Mouse (Mus musculus): ENCODE measurements at regions not wholly inside any gene's neighbourhood (a gene's known extent, or its start where the extent isn't known, plus 50 kb on each side); places are given as distances from the start of the nearest gene placed in this dataset.
"Not testable (repeated sequence)": the region's sequence is repeated elsewhere in the genome, so short reads cannot be mapped to it uniquely, and the experiment has no call there.

DNA sequence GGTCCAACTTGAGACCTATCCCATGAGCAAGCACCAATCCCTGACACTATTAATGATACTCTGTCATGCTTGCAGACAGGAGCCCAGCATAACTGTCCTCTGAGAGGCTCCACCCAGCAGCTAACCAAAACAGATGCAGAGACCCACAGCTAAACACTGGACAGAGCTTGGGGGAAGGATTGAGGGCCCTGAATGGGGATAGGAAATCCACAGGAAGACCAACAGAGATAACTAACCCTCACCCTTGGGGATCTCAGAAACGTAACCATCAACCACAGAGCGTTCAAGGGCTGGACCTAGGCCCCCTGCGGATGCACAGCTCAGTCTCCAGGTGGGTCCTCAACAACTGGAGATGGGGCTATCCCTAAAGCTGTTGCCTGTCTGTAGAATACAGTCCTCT is 93.7 kb downstream of the Cd24a start:
- in situ Hi-C loops (cut with MboI, MseI): no loop called here

DNA sequence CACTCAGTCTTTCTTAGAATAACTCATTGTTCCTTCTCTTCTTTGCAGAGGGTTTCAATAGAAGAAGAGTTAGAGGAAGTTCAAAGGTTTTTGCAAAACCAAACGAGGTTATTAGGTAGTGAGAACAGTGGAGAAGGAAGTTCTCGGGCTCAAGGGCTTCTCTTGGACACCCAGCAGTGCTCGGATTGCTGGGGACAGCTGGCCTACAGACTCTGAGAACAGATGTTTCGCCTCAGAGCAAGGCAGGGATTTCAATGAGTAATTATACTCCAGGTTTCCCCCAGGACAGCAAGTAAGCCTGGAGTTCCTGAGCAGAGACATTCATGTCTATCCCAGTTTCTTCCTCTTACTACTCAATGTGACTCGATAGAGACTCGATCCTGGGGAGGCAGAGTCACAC is 94.4 kb downstream of the Cd24a start:
- in situ Hi-C loops (cut with MboI, MseI): no loop called here

DNA sequence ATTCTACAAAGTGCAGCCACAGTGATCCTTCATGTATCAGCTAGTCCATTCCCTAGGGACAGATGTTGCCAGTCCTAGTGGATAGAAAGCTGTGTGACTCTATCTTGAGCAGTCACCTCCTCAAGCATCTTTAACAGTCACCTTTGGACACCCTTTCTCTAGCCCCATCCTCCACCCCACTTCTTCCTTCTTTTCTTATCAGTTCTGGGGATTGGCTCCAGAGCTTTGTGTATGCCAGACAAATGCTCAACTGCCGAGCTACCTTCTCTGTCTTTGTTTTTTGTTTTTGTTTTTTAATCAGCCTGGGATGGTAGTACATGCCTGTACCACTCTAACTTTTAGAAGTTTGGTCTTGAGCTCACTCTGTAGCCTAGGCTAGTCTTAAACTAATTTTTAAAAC is 96.7 kb downstream of the Cd24a start:
- in situ Hi-C loops (cut with MboI, MseI): no loop called here

DNA sequence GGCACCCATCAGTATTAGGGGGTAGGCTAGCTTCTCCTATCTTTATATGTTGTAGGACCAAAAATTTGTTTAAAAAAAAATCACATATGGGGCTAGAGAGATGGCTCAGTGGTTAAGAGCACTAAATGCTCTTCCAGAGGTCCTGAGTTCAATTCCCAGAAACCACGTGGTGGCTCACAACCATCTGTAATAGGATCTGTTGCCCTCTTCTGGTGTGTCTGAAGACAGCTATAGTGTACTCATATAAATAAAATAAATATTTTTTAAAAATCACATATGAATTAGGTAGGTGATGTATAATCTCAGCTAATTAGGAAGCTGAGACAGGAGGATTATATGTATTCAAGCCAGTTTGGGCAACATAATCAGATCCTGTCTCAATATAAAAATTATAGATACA is 97.4 kb downstream of the Cd24a start:
- in situ Hi-C loops (cut with MboI, MseI): not testable (repeated sequence)

DNA sequence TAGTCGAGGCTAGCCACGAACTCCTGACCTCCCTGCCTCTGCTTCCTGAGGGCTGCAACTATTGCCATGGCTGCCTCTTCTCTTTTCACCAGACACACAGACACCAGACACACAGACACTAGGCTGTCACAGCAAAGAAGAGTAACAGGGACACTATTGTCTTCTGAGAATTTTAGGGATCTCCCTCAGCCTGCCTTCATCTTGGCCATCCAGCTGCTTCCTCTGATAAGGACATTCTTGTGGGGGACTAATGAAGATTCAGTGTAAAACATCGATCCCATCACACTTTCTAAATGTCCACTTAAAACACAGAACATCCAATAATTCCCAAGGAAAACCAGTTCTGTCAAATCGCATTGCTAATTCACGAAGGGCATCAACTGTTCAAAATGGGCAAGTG is 98.2 kb downstream of the Cd24a start:
- in situ Hi-C loops (cut with MboI, MseI): no loop called here

DNA sequence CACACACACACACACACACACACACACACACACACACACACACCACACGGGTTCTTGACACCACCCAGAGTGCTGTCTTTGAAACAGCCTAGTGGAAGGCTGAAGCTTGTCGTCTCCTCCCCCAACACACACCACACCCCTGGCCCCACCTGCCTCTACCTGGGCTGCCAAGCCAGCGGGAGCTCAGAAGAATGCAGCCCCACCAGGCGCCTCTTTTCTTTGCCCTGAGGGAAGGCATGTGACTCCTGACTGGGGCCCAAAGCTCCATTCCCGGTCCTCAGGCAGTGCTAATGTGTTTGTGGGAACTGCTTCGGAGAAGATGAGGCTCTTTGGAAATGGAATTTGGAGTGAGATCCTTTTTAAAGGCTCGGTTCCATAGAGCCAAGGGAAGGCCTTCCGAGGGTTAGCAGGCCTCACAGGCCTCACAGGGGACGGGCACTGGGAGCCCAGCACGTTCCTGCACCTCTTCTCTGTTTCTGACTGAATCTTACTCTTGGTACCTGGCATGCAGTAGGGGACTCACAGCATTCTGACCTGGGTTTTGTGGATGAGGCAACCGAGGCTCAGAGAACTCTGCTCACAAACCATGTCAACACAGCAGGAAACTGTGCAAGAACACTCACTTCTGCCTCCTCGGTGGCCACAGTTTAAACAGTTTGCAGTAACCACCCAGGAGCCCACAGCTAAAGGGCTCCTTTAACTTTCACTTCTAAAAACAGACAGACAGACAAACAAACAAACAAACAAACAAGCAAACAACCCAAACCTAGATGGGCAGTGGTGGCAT is 106.4 kb downstream of the Cd24a start:
- in situ Hi-C loops (cut with MboI, MseI): no loop called here

DNA sequence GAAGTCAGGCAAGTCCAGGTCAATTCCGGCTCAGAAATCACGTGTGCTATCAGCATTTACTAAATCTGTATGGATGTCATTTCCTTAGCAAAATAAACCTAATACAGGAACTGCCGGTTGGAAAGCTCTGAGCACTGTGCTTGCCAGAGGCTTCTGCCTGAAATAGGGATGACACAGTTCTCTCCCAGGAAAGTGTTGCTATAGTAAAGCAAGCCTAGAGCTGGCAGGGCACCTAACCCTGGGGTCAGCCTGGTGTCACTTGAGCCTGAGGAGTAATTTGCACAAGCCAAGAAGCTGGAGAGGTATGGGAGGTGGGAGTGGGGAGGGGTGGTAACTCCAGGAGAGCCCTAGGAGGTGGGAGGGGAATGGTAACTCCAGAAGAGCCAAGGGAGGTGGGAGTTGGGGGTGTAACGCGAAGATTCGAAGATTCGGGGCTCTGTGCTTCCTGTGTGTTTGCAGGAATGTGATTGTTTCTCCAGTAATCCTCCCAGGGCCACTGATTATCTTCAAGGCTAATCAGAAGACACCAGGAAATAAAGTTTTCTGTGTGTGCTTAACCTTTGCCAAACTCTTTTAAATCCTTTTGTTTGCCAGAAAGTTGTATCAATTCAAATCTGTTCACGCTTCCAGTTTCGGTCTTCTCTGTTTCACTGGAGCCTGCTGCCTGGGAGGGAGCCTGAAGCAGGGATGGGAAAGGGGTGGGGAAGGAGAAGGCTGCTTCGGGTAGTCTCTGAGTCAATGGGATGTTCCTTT is 111.3 kb downstream of the Cd24a start:
- in situ Hi-C loops (cut with MboI, MseI): no loop called here

DNA sequence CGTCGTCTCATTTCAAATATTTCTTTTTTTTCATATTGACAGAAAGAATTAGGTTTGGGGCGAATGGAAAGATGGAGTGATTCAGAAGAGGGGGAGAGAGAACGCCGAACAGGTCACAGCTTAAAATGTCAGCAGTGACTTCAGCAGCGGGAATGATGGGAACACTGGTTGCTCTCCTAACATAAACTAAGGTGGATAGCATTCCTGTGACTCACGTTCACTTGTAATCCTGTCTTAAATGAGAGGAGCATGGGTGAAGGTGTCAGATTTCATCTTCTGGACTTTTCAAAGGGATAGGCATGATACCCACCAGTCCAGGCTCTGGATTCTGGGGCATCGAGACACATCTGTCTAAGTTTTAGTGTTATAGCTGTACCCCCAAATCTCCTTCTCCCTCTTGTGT is 111.8 kb downstream of the Cd24a start:
- in situ Hi-C loops (cut with MboI, MseI): no loop called here

DNA sequence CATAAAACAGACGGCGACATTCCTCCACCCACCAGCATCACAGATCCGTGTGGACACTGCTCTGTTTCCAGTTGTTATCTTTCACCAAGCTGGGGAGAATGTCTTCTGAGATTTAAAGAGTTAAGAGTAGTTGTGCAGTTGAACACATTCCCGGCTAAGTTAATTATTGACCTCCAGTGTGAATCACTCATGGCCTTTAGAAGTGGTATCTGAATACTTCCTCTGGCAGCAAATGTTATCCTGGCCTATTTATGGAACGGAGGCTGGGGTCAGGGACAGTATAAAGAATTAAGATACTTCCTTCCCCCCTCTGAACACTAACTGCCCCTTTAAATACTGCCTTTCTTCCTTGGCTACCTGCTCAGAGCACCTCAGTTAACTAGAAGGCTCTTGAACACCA is 115.9 kb downstream of the Cd24a start:
- in situ Hi-C loops (cut with MboI, MseI): no loop called here

DNA sequence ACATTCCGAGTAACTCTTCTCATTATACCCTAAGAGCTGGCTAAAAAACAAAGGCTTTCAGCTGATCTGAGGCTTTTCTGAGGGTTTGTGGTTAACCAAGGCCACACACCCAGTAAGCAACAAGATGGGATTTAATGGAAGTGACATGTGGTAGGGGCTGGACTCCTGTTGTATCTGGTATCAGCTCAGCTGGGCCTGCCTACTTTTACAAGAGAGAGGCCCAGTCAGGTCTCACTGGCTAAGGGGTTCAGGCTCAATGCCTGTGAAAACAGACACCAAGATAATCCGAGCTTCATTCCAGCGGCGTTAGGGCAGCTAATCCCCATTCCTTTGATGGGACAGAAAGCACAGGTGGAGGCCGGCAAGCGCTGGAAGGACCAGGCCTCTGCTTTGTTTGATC is 116.4 kb downstream of the Cd24a start:
- in situ Hi-C loops (cut with MboI, MseI): no loop called here

DNA sequence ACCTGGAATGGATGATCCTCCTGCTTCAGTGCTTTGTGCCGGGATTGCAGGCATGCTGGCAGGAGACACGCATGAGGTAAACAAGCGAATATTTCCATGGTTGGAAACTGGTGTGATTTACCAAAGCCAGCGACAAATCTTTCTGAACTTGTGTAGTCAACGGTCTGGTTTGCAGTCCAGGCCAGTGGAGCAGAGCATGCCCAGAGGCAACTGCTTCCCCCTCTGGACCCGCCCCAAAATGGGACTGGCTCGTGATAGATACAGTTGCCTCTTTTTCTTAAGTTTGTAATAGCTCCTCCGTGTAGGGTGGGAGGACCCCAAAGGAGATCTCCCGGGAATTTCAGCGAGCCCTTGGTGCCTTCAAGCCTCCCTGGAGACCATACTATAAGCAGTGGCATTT is 117.4 kb downstream of the Cd24a start:
- in situ Hi-C loops (cut with MboI, MseI): no loop called here

DNA sequence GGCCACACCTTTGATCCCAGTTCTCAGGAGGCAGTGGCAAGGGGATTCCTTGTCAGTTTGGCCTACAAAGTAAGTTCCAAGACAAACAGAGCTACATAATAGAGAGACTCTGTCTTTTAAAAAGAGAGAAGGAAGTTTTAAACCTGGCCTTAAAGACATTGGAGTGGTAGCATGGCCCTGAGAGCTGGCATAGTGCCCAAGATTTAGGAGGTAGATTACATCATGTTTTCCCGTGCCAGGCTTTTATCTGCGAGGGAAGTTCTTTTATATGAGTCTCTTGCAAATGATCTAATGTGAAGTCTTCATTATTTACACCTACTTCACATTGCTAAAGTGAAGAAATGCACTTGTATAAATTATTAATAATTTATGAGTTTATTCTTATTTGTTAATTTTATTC is 119.8 kb downstream of the Cd24a start:
- in situ Hi-C loops (cut with MboI, MseI): no loop called here

DNA sequence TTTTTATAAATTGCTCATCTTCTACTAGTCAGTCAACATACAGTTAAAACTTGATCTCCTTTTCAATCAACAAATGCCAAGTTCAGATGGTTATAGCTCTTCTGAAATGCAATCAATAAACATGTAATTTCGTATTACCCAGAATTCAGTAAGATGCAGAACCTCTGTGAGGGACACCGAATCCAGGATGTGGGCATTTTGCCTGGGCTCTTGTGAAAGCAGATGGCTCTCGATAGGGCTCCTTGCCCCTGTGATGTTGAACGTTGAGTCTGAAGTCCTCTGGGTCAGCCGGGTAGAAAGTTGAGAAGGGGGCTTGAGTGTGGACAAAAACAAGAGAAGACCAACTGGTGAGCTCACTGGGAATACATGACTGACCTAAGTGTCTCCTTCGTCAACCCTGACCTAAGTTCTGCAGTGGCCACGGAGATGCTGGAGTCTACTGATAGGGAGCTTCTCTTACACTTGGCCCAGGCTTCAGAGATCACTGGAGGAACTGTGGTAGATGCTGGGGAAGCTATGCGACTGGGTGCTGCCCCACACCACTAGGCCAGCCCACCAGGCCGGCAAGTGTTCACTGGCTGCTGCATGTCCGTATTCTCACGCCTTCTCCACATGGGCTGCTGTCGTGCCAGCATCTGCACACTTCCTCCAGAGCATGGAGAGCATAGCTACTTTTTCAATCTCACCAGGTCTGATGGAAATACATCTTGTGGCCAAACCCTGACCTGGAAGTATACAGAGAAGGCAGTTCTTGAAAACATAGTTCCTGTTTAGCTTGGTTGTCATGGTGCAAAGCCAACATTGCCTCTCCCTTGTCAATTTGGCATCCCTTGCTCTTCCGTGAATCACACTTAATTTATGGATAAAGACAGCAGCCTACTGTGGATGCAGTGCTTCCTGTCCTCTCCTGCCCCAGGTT is 122.5 kb downstream of the Cd24a start:
- in situ Hi-C loops (cut with MboI, MseI): no loop called here

DNA sequence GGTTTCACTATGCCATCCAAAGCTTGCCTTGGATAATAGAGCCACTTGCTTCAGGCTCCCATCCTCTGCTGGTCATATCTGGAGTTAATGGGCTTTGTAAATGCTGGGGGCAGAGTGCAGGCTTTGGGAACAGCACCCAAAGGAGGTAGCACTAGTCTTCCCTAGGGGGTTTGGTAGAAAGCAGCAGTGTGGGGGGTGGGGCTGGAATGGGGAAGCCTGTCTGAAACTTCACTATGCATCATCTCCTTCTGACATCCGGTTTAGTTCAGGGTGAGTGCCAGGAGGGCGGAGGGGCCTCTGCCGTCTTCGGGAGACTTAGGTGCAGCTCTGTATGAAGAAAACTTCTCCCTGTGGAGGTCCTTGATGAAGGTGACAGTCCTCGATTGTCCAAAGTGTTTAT is 124.8 kb downstream of the Cd24a start:
- in situ Hi-C loops (cut with MboI, MseI): no loop called here

DNA sequence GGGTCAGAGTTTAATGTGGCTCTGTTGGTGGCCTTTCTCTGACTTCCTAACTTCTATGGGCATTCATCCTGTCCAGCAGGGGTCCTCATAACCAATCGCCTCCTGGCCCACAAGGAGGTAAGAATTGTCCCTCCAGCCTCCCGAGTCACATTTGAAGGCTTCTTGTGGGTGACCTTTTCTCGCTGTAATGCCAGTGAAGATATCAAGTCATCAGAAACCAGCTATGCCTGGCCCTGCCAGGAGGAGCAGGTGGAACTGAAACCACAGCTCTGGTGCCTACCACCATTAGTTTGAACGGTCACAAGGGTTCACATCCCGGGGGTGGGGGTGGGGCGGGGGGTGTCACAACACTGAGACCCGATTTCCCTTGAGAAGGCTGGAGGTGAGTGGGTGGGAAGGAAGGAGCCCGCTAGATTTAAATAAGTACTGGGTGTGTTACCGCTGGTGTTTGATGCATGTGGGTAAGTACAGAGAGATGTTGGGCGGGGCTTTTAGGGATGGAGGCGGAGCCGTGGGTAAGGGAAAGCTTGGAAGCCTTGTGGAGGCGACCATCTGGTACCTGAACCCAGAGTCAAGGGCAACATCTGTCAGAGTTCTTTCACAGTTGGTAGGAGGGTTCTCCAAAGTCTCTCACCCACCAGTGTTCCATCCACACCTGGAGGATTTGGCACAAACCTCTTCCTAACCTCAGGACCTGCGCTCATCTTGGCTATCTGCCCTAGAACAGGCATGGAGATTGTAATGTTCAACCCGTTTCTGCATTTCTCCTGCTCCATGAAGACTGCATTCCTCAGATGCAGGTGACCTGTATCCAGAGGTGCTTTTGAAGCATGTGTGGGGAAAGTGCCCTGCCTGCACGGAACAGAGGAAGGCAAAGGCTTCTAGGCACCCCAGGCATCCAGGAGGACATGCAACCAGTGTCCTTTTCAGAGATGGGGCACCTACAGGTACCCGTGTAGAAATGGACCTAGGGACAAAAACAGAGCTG is 128.2 kb downstream of the Cd24a start:
- in situ Hi-C loops (cut with MboI, MseI): no loop called here

DNA sequence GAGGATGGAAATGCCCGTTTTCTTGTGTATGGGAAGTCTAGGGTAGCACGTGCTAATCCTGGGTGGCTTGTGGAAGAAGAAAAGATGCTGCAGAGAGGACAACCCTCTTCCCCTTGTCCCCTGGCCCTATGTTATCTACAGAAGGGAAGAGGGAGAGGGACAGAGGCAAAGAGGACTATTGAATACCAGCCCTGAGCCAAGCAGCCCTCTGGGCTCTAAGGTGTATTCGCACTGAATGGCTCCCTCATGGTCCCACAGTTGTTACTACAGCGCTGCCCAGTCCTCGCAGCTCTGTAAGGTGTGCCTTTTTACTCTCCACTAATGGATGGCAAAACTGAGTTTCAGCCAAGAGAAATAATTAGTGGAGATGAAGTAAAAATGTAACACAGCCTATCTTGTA is 128.9 kb downstream of the Cd24a start:
- in situ Hi-C loops (cut with MboI, MseI): no loop called here

DNA sequence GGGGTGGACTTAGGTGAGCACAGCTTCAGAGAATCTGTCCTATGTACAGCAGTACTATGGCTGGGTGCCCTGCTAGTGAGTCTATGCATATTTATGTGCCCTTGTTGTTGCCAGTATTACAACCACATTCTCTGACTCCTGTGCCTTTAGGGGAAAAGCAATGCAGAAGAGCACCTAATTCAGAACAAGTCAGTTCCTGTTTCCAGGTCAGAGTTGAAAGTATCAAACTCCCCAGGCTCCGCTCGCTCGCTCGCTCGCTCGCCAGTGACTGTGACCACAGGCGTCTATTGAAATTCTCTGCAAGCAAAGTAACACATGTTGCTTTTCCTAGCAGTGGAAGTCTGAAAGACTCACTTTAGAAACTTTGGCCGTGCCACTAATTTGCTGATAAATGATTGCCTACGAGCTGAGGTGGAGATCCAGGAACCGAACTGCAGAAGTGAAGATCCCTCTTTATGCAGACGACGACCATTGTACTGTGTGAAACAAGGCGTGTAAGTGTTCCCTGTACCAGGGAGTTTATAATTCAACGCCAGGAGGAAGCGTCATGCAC is 129.8 kb downstream of the Cd24a start:
- in situ Hi-C loops (cut with MboI, MseI): no loop called here

DNA sequence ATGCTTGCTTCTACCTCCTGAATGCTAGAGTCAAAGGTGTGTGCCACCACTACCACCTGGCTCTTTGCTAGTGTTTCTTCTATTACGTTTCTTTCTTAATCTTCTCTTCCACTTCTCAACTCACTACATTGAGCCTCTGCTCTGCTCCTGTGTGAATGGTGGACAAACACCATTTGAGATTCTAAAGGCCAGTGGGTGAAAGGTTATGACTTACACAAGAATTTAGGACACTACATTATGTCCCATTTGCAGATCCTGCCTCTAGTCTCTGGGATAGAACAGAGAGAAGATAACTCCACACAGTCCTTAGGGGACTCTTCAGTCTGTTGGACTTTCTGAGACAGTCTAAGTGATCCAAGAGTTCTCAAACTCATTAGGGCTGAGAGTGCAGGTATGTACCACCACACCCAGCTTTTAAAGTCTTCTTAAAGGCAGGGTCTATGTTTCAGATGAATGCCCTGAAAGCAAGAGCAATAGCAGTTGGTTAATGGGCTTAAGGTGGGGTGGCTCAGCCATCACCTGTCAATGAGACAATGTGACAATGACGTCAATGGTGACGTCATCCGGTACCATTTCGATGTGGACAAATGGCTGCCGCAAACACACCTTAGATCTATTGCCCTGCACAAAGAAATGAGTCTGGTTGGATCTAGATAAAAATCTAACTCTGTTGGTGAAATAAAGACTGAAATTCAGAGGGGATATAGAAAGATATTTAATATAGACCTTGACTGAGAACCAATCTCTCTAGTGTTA is 131.4 kb downstream of the Cd24a start:
- in situ Hi-C loops (cut with MboI, MseI): no loop called here

DNA sequence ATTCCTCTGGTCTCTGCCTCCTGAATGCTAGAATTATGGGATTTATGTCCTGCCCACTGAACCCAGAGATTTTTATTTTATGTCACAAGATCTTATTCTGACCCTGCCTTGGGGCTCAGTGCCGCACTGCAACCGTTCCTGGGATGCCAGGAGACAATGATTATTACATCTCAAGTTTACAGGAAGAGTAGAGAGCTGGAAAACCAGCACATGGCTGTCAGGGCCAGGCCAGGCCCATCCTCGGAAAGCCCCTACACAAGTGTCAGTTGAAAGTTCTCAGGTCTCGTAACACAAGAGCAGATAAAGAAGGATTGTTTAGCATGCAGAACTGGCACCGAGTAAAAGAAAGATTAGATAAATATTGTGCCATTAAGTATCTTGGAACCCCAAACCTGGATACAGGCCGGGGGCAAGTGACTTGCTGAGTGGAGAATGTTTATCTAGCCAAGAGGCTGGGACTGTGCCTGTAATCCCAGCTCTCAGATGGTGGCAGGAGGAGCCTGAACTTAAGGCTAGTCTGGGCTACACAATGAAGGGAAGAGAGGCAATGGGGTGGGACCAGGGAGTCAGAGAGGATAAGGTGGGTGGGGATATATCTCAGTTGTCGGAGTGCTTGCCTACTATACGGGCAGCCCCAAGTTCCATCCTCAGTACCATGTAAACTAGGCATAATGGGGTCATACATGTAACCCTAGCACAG is 132.3 kb downstream of the Cd24a start:
- in situ Hi-C loops (cut with MboI, MseI): no loop called here

Data from regulatory T cell (primary cell).